Mouse (Mus musculus) spleen, adult 18-20 months (tissue): Measurements from ENCODE around the gene 2900011O08Rik.
"Not testable (repeated sequence)": the region's sequence is repeated elsewhere in the genome, so short reads cannot be mapped to it uniquely, and the experiment has no call there.

Experiments
- DNase-seq, 2 experiments: peaks; one replicate each; pipeline ENCODE4 v3.0.0; 2022; ENCODE audit warnings: mixed read lengths in 2 of 2

2900011O08Rik gene

DNA sequence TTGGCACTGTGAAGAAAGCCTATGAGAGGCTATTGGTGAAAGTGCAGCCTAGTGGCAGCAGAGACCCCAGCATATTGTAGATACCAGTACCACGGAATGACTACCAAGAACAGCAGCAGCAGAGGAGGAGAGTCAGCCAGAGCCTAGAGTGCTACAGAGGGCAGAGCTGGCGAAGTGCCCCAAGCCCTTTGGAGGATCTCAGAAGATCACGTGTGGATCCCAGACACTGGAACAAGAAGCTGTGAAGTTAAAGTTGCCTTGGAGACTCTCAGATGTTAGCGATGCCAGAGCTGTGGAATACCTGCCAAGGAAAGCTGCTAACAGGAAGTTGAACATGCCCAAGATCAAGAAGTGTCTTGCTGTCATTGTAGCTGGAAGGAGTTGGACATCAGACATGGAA is 18.9 kb downstream of the 2900011O08Rik start:
- DNase-seq, result no peak

DNA sequence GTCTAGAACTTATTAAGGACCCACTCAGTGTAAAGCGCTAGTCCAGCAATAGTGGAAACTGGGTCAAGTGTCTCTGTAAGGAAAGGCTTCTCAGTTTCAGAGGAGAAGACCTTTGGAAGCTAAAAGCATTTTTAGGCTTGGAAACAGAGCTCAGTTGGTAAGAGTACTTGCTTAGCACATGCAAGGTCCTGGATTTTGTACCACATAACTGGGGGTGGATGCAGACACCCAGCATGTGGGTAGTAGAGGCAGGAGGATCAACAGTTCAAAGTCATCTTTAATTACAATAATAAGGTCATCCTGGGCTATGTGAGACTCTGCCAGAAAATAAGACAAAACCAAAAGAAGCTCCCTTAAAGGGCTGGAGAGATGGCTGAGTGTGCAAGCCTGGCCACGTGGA is 21.7 kb downstream of the 2900011O08Rik start:
- DNase-seq, result no peak

DNA sequence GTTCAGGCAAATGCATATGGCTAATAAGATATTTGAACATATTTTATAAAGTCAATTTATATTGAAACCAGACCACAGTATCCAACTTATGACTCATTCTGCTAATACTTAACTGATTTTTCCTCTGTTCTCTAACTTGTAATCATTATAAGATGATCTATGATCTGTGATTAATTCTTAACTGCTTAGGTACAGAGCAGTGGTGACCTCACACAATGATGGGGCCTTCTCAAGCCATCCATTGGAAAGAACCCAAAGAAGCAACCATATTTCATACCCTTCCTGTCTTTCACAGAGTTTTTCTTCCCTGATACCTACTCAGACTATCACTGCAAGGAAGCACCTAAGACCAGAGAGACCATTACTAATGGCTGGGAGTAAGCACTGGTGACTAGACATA is 22.3 kb downstream of the 2900011O08Rik start:
- DNase-seq, result no peak

DNA sequence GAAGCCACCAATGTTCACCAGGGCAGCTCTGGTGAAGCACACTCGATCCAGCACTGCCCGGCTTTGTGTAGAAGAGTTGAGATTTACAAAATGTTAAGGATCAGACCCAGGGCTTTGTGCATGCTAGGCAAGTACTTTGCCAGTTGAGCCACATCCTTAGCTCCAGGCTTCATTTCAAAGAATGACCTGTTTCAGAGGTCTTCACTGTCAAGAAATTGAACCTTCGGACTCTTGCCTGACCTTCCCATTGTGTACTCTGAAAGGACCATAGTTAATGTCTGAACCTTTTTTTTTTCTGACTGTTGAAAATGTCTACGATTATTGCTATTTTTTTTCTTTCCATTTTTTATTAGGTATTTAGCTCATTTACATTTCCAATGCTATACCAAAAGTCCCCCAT is 23.6 kb downstream of the 2900011O08Rik start:
- DNase-seq, result no peak

DNA sequence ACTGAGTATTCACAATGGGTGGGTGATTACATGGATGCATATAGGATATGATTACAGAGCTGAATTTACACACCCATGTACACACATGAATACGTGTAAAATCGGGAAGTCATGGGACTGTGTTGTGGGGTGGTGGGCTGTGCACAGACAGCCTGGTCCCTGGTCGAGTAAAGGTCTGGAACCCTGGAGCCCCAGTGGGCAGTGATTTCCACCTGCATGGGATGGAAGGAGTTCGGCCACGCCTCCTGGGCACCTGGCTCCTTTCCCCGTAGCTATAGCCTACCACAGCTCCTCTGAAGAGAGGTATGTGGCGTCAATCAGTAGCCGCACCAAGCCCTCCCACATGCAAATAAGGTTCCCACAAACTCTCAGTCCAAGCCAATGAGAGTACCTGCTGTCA is 30.9 kb downstream of the 2900011O08Rik start:
- no peak for DNase-seq

DNA sequence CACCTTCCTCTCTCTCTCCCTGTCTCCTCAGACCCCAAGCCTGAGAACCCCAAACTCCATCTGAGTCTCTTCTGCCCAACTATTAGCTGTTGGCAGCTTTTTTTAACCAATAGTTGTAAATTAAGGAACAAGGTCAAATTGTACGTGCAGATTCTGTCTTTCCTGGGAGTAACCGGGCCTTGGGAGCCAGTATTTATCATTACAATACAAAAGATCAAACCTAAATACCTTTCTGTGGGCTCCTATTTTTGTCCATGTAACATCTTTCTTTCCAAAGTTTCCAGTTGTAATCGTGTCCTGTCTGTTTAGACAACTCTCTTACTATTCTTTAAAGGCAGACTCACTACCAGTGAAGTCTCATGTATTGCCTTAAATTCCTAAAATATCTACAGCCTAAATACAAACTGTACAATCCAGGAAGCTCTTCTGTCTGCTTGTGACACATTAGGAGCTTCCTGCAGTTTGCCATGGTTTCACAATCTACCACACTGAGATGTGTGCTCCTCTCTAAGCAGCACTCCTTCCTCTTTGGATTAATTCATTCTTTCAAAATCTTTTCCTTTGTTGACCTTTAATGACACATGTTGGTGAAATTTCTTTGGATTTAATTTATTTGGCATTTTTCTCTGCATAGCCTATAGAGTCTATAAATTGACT is 34.9 kb downstream of the 2900011O08Rik start:
- no peak for DNase-seq

DNA sequence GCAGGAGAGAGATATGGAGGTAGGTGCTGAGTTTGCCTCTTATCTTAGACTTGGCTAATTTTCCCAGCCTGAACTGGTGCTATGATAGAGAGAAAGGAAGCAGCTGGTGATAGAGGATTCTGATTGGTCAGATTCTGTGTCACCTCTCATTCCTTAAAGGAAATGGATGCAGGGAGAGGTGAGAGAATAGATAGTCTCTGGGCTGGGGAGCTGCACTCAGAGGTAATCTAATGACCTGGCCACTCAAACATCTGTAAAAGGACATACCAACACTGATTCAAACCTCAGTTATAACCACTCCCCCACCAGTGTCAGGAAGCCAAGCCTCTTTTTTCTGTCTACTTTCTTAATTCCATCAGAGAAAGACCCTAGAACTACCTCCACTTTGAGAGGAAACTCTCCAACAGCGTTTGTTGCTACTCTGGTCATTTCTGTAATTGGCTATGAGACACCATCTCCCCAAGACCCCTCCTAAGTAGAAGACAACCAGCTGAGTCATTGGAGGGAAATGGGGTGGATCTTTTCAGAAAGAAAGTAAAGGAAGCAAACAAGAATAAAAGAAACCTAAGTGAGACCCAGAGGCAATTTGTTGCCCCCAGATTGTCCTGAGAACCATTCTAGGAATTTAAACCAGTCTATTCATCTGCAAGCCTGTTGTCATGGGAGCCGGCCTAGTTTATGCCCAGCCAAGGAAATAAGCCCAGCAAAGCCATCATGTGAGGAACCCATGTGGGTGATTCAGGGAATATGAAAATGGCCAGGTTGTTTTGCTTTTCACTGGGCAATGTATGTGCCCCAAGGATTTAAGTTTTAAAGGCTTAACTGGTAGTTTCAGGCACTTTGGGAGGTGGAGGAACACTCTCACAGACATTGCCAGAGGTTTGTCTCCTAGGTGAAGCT is 38.9 kb downstream of the 2900011O08Rik start:
- no peak for DNase-seq

DNA sequence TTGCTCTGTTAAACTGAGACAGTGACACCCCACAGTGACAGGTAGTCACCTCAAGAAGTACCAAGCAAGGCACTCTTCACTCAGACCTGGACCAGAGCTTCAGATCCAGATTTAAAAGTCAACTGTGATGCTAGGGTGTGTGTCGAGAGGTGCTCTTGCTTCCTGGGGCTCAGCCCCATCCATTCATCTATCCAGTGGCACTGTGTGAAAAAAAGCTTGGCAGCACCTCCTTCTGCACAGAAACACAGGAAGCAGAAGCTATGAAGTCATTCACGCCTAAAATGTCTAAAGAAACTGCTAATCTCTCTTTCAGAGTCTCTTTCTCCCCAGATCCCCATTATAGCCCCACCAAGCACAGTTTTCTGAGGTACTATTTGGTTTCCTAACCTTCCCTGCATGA is 42.7 kb downstream of the 2900011O08Rik start:
- DNase-seq, result no peak

DNA sequence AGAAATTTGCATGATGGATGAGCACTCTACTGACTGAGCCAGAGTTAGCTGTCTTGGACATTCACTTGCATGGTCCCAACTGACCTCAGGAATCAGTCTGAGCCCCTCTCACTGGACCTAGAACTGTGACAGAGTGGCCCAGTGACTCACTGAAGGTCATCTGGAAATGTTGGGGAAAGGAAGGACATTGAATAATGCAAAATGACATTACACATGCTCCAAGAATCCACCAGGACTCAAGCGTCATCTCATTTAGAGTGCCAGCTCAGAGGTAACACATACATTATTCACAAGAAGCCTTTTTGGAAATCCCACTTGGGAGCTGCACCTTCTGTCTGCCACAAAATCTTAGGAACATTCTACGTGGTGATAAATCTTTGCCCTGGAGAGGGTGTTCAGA is 43.4 kb downstream of the 2900011O08Rik start:
- DNase-seq, result no peak

DNA sequence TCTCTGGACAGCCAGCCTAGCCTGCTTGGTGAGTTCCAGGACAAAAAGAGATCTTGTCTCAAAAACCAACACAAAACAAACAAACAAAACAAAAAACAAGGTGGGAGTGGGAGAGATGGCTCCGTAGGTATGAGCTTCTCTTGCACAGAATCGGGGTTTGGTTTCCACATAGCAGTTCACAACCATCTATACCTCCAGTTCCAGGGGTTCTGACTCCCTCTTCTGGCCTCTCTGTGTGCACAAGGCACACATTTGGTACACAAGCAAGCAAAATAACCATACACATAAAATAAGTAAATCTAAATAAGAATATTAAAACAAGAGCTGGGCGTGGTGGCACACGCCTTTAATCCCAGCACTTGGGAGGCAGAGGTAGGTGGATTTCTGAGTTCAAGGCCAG is 44.2 kb downstream of the 2900011O08Rik start:
- no peak for DNase-seq

DNA sequence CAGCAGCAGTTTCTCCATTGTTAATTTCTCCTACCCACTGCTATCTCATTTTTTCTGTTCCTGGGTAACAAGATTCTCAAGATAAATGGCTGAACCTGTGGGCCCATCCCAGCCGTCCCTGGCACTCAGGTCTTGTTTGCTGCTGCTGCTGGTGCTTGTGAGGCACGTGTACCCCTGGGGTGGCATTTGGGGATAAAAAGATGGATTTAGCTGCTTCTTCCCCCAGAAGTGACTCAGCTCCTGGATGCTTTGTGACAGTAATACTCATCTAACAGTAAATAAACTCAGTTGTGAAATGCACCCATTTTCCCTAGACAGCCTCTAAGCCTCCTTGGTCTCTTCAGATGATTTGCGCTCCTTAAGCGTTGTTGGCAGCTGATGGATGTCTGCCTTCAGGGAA is 46.7 kb downstream of the 2900011O08Rik start:
- no peak for DNase-seq

DNA sequence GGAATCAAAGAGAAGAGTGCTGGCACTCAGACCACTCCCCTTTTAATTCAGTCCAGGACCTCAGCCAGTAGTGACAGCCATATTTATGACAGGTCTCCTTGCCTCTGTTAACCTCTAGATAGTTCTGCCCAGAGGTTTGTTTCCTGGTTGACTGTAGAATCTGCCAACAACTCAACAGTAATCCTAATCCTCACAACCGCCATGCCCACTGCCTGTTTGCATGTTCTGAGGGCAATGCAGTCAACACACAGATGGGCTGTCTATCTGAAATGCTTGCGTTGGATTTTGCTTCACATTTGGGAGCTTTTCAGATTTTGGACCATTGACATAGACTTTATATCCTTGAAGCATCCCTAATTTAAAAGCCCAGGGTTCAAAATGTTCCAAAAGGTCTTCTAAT is 56.0 kb downstream of the 2900011O08Rik start:
- DNase-seq, result no peak

DNA sequence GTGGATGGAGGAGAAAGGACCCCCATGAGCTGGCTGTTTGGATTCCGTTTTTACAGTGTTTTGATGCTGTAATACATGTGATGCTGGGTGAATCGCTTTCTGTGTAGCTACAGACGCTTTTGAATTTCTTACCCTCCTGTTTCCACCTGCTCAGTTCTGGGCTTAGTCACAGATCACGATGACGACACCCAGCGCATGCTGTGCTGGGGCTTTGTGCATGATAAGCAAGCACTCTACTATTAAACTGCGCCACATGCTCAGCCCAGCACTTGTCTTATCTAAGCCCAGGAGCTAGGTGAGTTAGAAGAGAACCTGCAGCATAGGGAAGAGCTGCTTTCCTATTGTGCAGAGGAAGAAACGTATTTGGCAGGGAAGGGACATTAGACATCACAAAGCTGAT is 58.3 kb downstream of the 2900011O08Rik start:
- no peak for DNase-seq

DNA sequence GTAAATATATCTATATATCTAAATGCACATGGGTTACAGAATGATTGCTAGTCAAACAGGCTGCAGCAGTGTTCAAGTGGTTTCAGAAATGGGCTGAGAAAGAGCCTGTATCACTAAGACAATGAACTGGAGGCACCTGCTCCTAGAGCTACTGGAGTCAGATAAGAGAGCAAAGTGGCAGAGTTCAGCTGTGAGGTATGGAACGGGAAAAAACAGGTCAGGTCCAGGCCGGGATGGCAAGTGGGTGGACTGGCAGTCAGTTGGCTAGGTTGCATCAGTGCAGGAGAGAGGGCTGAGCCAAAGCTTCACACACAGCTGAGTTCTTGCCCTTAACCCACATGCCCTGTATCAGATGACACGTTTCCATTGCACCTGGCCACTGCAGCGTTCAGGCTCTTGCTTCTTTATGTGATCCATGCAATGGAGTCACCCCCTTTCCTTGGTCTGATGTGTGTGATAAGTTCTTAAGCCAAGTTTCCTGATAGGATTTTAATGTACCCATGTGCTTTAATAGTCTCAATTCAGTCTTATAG is 59.9 kb downstream of the 2900011O08Rik start:
- DNase-seq, result no peak

DNA sequence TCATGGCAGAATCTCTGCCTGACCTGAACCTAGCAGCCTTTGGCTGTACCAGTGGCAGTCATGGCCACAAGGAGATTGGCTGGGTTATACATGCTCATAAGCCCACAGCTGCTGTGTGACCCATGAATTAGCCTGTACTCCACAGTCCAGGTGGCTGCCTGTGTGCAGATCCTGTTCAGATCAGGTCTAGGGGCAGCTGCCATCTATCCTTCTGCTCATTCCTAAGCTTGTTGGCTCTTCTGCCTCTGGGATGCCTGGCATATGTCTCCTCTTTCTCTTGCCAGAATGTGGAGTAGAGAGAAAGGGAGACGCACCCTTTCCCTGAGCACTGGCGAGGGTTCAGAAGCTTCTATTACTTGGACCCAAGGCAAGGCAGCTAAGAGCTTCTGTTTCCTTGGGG is 65.8 kb downstream of the 2900011O08Rik start:
- no peak for DNase-seq

DNA sequence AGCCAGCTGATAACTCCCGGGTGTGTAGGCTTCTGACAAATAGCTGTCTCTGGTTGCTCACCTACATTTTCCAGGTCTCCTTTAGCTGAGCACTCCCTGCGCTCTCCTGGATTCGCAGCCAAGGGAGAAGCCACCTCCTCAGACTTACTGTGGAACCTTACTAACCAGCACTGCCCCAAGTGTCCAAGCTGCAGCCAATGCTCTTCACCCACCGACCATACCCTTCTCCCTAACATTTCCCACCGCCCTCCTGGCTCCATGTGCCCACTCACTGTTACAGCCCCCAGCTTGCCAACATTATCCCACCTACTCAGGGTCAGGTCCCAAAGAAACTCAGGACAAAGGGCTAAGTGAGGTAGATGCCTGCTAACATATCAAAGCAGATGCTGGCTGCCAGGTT is 66.7 kb downstream of the 2900011O08Rik start:
- no peak for DNase-seq

DNA sequence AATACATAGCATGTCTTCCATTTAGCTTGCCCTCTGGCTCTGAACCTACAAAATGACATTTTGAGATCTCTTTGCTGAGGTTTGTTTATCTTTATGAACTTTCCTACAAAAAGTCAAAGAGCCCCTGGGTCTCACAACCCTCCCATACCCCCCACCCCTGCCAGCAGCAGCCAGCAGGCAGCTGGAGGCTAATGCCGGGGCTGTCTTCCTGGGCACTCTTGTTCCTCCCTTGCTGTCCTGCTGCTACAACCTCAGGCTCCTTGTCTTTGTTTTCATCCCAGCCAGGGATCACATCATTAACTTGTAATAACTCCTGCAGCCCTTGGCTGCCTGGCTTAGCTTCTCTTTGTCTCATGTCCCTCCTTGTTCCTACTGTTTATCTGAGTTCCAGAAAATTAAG is 68.9 kb downstream of the 2900011O08Rik start:
- no peak for DNase-seq

DNA sequence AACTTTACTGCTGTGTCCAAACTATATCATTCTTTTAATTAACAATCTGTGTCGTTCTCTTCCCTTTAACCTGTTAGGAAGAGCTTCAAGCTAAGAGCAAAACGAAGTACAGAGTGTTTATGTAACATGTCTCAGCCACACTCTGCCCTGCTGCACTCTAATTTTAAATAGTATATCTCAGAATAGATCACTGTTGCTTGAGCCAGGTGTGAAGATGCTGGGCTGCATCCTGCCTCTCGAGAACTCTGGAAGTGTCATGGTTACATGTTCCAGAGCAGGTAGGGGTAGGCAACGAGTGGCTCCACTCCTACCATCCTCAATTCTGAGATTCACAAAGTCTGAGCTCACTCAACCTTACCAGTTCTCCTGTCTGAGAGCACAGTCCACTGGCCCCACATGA is 70.3 kb downstream of the 2900011O08Rik start:
- DNase-seq, result no peak

DNA sequence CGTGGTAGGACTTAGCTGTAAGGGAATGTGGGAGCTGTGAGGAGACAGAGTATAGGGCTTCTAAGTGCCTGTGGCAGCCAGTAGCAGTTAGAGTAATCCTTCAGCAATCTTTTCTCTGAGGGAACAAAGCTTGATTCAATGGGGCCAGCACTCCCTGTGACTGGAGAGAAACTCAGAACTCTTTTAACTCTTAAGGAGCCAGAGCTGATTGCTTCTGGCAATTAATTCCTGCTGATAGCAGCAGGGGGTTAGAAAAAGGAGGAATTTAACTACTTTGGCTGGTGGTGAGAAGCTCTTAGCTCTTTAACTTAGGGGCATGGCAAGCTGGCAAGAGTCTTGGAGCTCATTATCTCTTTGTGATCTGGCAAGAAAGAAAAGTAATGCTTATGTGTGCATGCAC is 72.1 kb downstream of the 2900011O08Rik start:
- no peak for DNase-seq

DNA sequence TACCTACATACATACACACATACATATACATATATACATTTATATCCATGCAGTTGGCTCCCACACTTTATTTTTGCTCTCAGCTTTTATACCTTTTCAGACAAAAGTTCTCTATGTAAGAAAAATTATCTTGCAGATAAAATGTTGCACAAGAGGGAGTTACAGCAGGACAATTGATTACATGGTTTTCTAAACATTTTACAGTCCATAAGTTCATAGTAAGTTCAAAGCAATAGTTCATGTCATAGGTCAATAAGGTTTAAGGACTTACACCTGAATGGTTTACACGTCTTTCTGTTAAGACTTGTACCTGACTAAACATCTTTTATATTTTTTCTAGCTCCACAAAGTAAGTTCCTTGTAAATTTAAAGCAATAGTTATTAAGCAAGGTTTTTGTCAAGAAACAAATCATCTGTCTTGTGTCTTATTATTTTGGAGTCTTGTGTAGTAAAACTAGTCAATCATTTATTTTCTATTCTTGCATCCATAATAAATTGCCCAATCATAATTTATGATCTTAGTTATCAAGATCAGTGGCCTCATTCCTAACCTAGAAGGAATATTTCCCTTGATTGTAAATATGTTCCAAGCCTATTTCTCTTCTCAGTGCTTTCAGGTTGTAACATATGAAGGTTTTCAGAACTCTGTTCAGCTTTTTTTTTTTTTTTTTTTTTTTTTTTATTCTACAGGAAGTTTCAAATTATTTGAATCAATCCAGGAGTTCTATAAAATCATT is 72.9 kb downstream of the 2900011O08Rik start:
- no peak for DNase-seq

DNA sequence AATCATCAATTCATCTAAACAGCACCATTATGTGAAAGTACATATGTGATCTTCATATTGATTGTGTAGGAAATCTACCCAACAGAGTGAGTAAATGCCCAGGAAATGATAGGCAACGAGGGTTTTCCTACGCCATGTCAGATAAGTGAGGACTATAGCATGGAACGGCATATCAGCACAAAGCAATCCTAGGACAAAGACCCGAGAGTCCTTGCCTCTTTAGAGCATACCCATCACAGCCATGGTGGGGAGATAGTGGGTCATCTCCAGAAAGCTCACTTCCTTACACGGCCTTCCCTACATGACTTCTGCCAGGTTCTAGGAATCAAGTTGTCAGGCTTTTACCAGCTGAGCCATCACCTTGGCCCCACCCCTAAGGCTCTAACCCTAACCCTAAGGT is 73.5 kb downstream of the 2900011O08Rik start:
- DNase-seq, result no peak

DNA sequence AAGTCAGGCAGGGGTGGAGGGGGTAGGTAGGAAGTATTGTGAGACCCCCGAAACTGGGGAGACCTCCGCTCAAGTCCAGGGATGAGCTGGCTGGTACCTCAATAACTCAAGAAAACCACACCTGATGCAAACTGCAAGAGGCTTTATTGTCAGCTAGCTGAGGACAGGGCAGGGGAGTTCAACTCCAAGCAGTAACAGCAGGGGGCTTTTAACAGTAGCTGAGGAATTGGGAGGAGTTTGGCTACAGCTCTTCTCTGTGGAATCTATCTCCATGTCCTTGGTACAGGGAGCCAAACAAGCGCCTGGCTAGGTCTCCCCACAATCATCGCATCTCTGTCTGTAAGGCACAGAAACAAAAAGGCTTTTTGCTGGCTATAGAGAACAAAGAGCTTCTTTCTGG is 80.2 kb downstream of the 2900011O08Rik start:
- DNase-seq, result not testable (repeated sequence)

DNA sequence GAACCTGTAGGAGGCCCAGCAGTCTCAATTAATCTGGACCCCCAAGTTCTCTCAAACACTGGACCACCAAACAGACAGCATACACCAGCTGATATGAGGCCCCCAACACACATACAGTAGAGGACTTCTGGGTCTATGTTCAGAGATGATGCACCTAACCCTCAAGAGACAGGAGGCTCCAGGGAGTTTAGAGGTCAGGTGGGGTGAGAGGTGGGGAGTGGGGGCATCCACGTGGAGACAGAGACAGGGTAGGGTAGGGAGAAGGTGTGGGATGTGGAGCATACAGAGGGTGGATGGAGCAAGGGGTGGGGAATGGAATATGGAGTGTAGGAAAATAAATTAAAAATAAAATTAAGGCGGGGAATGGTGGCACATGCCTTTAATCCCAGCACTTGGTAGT is 82.3 kb downstream of the 2900011O08Rik start:
- not testable (repeated sequence) for DNase-seq
